Mouse (Mus musculus) liver, adult 2 months (tissue): Measurements from ENCODE around the gene Tubb3.

ENCODE experiments used
- CTCF ChIP-seq: fragments of 200-500 bp; IDR thresholded peaks from 2 replicates; pipeline ENCODE4 v1.5.1; 2011; ENCODE audit warnings: low read depth, low read length, control low read depth
- POLR2A ChIP-seq: fragments of 200-500 bp; IDR thresholded peaks from 2 replicates; pipeline ENCODE4 v1.6.1; 2011; ENCODE audit warnings: low read length, control low read depth; ENCODE audit not compliant: insufficient read depth; ENCODE audit errors: extremely low read depth

GRCm38 (mm10) chr8:123420525-123421281 is 9.5 kb downstream of the Tubb3 start:
- TF ChIP-seq POLR2A (no peak), CTCF (no peak)
